Mouse (Mus musculus) layer of hippocampus, adult 18-20 months (tissue): ENCODE results near the gene Dcaf12. TPM values are rescaled to one million over a fixed set of nuclear protein-coding genes. Genes with fewer than 3 reads are reported as not detected.

Source experiments
- DNase-seq, 2 experiments: peaks; one replicate each; pipeline ENCODE4 v3.0.0; 2022; ENCODE audit warnings: low spot score in 2 of 2
- total RNA-seq, 2 experiments: library from RNA; stranded (reverse); gene quantifications; 2 replicates each; pipeline ENCODE4 v1.2.3; 2021

Dcaf12 gene
- total RNA-seq, 2 experiments from 2014 or later, result 41.2 to 43.2 TPM

- no peak for DNase-seq
Observed at GRCm38 (mm10) chr4:41245408-41245807, 69.3 kb downstream of the Dcaf12 start.

Other genes starting within 250 kb of the Dcaf12 start
- gene Aqp3, start 216.7 kb downstream of the Dcaf12 start, total RNA-seq, result not detected
- gene Nol6, start 190.4 kb downstream of the Dcaf12 start, total RNA-seq, result 100 to 1,000 TPM; 107 to 108 TPM
- gene Ube2r2, start 179.1 kb downstream of the Dcaf12 start, total RNA-seq, result 10 to 100 TPM; 78.4 to 78.6 TPM
- 10 to 100 TPM; 37.7 to 39.6 TPM for gene Ubap2, start 39.7 kb downstream of the Dcaf12 start, total RNA-seq
- gene Ubap1, start 34.1 kb upstream of the Dcaf12 start, total RNA-seq, result 10 to 100 TPM; 53.7 to 54.0 TPM
- gene Kif24, start 150.0 kb upstream of the Dcaf12 start, total RNA-seq, result 1 to 10 TPM in 1 of 2 experiments, under 1 TPM in 1; 0.52 to 1.0 TPM
- 10 to 100 TPM; 29.5 to 32.0 TPM for gene Nudt2, start 150.3 kb upstream of the Dcaf12 start, total RNA-seq
- 10 to 100 TPM; 29.0 to 29.3 TPM for gene AI464131, start 188.2 kb upstream of the Dcaf12 start, total RNA-seq
- 1 to 10 TPM; 4.5 to 7.0 TPM for gene 1110017D15Rik, start 202.4 kb upstream of the Dcaf12 start, total RNA-seq